Mouse (Mus musculus) CH12.LX (cell line): ENCODE measurements around the gene Trcg1.

Source experiments
- CHD1 ChIP-seq: IDR thresholded peaks from 2 replicates; pipeline ENCODE4 v1.6.1; 2012; ENCODE audit warnings: low read depth, low read length, improper control_type of control experiment, inconsistent platforms
- CTCF ChIP-seq, 2 experiments: IDR thresholded peaks in 1 of 2; conservative IDR thresholded peaks in 1 of 2; 2 replicates each; pipeline ENCODE4 v1.5.1; 2011 to 2012; ENCODE audit warnings: low read depth in 2 of 2, low read length in 2 of 2, improper control_type of control experiment in 1 of 2, inconsistent platforms in 1 of 2, mild to moderate bottlenecking in 1 of 2, moderate library complexity in 1 of 2
- HCFC1 ChIP-seq: IDR thresholded peaks from 2 replicates; pipeline ENCODE4 v1.6.1; 2012; ENCODE audit warnings: low read depth, mild to moderate bottlenecking, inconsistent platforms, low read length, improper control_type of control experiment
- MAFK ChIP-seq: IDR thresholded peaks from 2 replicates; pipeline ENCODE4 v1.6.1; 2011; ENCODE audit warnings: low read length, improper control_type of control experiment; ENCODE audit not compliant: insufficient replicate concordance
- MAX ChIP-seq: IDR thresholded peaks from 2 replicates; pipeline ENCODE4 v1.6.1; 2011; ENCODE audit warnings: low read length, improper control_type of control experiment
- MAZ ChIP-seq: IDR thresholded peaks from 2 replicates; pipeline ENCODE4 v1.6.1; 2012; ENCODE audit warnings: low read depth, mild to moderate bottlenecking, inconsistent platforms, low read length, improper control_type of control experiment, moderate library complexity
- NELFE ChIP-seq: IDR thresholded peaks from 2 replicates; pipeline ENCODE4 v1.6.1; 2011; ENCODE audit warnings: low read depth, low read length, improper control_type of control experiment
- POLR2A ChIP-seq: IDR thresholded peaks from 2 replicates; pipeline ENCODE4 v1.6.1; 2011; ENCODE audit warnings: low read depth, mild to moderate bottlenecking, improper control_type of control experiment, low read length
- RAD21 ChIP-seq: IDR thresholded peaks from 2 replicates; pipeline ENCODE4 v1.6.1; 2011; ENCODE audit warnings: low read depth, mild to moderate bottlenecking, low read length, improper control_type of control experiment, moderate library complexity
- TBP ChIP-seq: conservative IDR thresholded peaks from 2 replicates; pipeline ENCODE4 v1.6.1; 2011; ENCODE audit warnings: low read depth, low read length, improper control_type of control experiment
- TCF12 ChIP-seq: IDR thresholded peaks from 2 replicates; pipeline ENCODE4 v1.6.1; 2014; ENCODE audit warnings: low read depth, mild to moderate bottlenecking, inconsistent platforms, low read length, improper control_type of control experiment
- USF2 ChIP-seq: conservative IDR thresholded peaks from 2 replicates; pipeline ENCODE4 v1.6.1; 2011; ENCODE audit warnings: low read depth, low read length, improper control_type of control experiment
- ZMIZ1 ChIP-seq: IDR thresholded peaks from 2 replicates; pipeline ENCODE4 v1.6.1; 2012; ENCODE audit warnings: low read depth, mild to moderate bottlenecking, inconsistent platforms, low read length, improper control_type of control experiment
- ZNF384 ChIP-seq: IDR thresholded peaks from 2 replicates; pipeline ENCODE4 v1.6.1; 2012; ENCODE audit warnings: low read depth, low read length, improper control_type of control experiment, inconsistent platforms

GRCm38 (mm10) chr9:57227203-57227602 is 9.2 kb upstream of the Trcg1 start:
- TF ChIP-seq ZNF384 (no peak), CTCF (conservative IDR thresholded peaks at IDR 0.05 in 1 of 2, IDR thresholded peaks at IDR 0.05 in 1 of 2; ENCODE audit: low read depth in 2 of 2, low read length in 2 of 2) (no peak), POLR2A (no peak), TCF12 (no peak), ZMIZ1 (no peak), MAFK (no peak), RAD21 (no peak), TBP (no peak), HCFC1 (no peak), MAX (no peak), CHD1 (no peak), NELFE (no peak), USF2 (no peak), MAZ (no peak)
